Mouse (Mus musculus) lung, postnatal 0 days (tissue): ENCODE data around the gene Cnpy2. TPM values are rescaled to one million over a fixed set of nuclear protein-coding genes. Genes with fewer than 3 reads are reported as not detected.
A peak's percentile ranks its signal among the peaks of the same experiment; 100 is the strongest.

Experiments
- ATAC-seq: fragments of 200-750 bp; cut with Nextera tagmentation; 2 replicates; pipeline ENCODE4 v1.8.0; 2017; ENCODE audit warnings: moderate library complexity
- DNase-seq: peaks from one replicate; pipeline ENCODE4 v3.0.0-alpha.2; 2016; ENCODE audit warnings: low spot score
- H3K27ac ChIP-seq: fragments of 300-500 bp; sonication (generic); 2 replicates; pipeline ENCODE4 v1.5.1; 2014; ENCODE audit warnings: antibody characterized with exemption, mild to moderate bottlenecking, low read length, mixed read lengths
- H3K27me3 ChIP-seq: fragments of 300-500 bp; sonication (generic); replicated peaks from 2 replicates; pipeline ENCODE4 v1.6.1; 2014; ENCODE audit warnings: low read length, mixed read lengths; ENCODE audit not compliant: insufficient read depth
- H3K36me3 ChIP-seq: fragments of 300-500 bp; sonication (generic); 2 replicates; pipeline ENCODE4 v1.6.1; 2014; ENCODE audit warnings: low read length, mixed read lengths; ENCODE audit not compliant: insufficient read depth
- H3K4me1 ChIP-seq: fragments of 300-500 bp; sonication (generic); 2 replicates; pipeline ENCODE4 v1.6.1; 2014; ENCODE audit warnings: antibody characterized with exemption, low read depth, low read length, mixed read lengths; ENCODE audit not compliant: insufficient read depth
- H3K4me2 ChIP-seq: fragments of 300-500 bp; sonication (generic); replicated peaks from 2 replicates; pipeline ENCODE4 v1.6.1; 2014; ENCODE audit warnings: low read depth, mild to moderate bottlenecking, low read length, moderate library complexity, mixed read lengths
- H3K4me3 ChIP-seq: fragments of 300-500 bp; sonication (generic); 2 replicates; pipeline ENCODE4 v1.5.1; 2014; ENCODE audit warnings: low read depth, low read length
- H3K9ac ChIP-seq: fragments of 300-500 bp; sonication (generic); replicated peaks from 2 replicates; pipeline ENCODE4 v1.6.1; 2014; ENCODE audit warnings: low read depth, mild to moderate bottlenecking
- H3K9me3 ChIP-seq: fragments of 300-500 bp; sonication (generic); 2 replicates; pipeline ENCODE4 v1.6.1; 2016; ENCODE audit warnings: low read length, mixed read lengths
- CTCF ChIP-seq: IDR thresholded peaks from 2 replicates; pipeline ENCODE4 v1.5.1; 2016; ENCODE audit warnings: antibody characterized with exemption, mild to moderate bottlenecking
- EP300 ChIP-seq: IDR thresholded peaks from 2 replicates; pipeline ENCODE4 v1.6.1; 2016; ENCODE audit warnings: antibody characterized with exemption, mild to moderate bottlenecking, control low read depth
- WGBS: fragments of 180-500 bp; shearing (Covaris S2); extraction: QIAGEN DNeasy Blood & Tissue Kit; methylation state at CpG from one replicate; pipeline ENCODE4 v1.1.7; 2014; 5-methylcytosine and 5-hydroxymethylcytosine counted together
- polyA plus RNA-seq: library from polyadenylated mRNA; unstranded; fragments of >200 nt; fragmentation: Nextera tagmentation; extraction: Ambion mirVana; gene quantifications from 2 replicates; pipeline ENCODE4 v1.2.1, GENCODE M21; 2015

Gene Cnpy2
- polyA plus RNA-seq, 1 experiment from 2014 or later = 243 TPM

DNA sequence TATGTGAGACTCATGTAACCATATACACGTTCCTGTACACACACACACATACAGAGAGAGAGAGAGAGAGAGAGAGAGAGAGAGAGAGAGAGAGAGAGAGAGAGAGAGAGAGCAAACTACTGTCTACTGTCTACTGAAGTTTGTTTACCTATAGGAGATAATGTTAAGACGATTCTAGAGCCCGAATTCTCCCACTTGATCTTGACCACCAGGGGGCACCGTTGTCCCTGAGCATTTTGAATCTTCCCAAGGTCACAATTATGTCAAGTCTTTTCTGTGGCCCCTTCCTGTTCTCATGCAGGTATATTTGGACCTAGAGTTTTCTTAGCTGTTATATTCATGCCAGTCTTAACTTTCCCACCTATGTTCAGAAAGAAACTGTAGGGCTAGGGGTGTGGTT, 13.3 kb downstream of the Cnpy2 start:
- Histone ChIP-seq H3K36me3 (no peaks in the 10 kb centered on the region), H3K4me3 (no peak overlapping the region), H3K4me1 (peaks cover 5% of the 10 kb centered on the region; the same call in 1 of the 2 replicates), H3K4me2 (no peak overlapping the region), H3K27me3 (no peaks in the 10 kb centered on the region), H3K27ac (no peak overlapping the region), H3K9me3 (no peaks in the 10 kb centered on the region), H3K9ac (no peak overlapping the region)
- 0% methylated on average over 4 of the region's 4 CpGs for WGBS
- peak; percentile 86 for DNase-seq
- no peak for ATAC-seq
- TF ChIP-seq CTCF (peak; percentile 90), EP300 (no peak)

DNA sequence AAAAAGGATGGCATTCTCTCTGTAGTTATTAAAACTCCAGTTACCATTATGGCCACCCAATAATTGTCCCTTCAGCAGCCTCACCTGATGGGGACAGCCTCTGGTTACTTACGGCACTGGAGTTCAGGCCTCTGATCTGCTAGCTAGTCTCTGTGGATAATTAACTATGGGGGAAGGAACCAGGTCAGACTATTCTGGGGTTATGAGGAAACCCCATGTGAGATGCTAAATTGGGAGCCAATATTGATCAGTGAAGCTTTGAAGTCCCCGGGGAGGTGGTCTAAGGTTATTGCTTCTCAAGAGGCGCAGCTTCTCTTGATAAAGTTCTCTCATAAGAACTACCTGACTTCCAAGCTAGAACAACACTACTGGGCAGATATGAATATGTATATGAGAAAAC, 13.9 kb downstream of the Cnpy2 start:
- TF ChIP-seq EP300 (no peak), CTCF (no peak)
- Histone ChIP-seq H3K4me3 (no peak overlapping the region), H3K9ac (no peak overlapping the region), H3K4me2 (no peak overlapping the region), H3K27ac (no peak overlapping the region), H3K27me3 (no peaks in the 10 kb centered on the region), H3K36me3 (no peaks in the 10 kb centered on the region), H3K9me3 (no peaks in the 10 kb centered on the region), H3K4me1 (peaks cover 5% of the 10 kb centered on the region; the same call in 1 of the 2 replicates)
- DNase-seq (no peak), ATAC-seq (no peak)
- 91% methylated on average over 3 of the region's 3 CpGs for WGBS

DNA sequence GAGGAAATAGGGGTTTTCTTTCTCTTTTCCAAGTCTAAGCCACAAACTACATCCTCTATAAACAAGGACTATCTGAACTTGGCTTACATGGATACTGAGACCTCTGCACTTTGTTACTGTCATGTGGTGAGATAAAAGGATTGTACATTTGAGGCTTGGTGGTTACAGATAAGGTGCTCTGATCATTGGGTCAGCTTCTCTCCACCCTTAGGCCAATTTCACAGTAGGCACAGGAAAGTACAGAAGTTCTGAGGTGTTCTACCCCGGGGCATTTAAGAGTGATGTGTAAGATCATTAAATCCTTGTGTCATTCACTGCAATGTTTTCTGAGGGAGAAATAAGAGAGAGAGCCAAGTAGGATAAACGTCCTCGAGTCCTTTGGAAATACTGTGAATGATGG, 14.3 kb downstream of the Cnpy2 start:
- ATAC-seq (no peak), DNase-seq (no peak)
- Histone ChIP-seq H3K27me3 (no peaks in the 10 kb centered on the region), H3K4me2 (peak overlapping the region; percentile 89; the same call in 1 of the 2 replicates), H3K36me3 (no peaks in the 10 kb centered on the region), H3K4me3 (no peak overlapping the region), H3K9ac (no peak overlapping the region), H3K4me1 (peaks cover 5% of the 10 kb centered on the region; the same call in 1 of the 2 replicates), H3K27ac (no peak overlapping the region), H3K9me3 (no peaks in the 10 kb centered on the region)
- no peak for TF ChIP-seq EP300
- WGBS = 78% methylated on average over 3 of the region's 3 CpGs

DNA sequence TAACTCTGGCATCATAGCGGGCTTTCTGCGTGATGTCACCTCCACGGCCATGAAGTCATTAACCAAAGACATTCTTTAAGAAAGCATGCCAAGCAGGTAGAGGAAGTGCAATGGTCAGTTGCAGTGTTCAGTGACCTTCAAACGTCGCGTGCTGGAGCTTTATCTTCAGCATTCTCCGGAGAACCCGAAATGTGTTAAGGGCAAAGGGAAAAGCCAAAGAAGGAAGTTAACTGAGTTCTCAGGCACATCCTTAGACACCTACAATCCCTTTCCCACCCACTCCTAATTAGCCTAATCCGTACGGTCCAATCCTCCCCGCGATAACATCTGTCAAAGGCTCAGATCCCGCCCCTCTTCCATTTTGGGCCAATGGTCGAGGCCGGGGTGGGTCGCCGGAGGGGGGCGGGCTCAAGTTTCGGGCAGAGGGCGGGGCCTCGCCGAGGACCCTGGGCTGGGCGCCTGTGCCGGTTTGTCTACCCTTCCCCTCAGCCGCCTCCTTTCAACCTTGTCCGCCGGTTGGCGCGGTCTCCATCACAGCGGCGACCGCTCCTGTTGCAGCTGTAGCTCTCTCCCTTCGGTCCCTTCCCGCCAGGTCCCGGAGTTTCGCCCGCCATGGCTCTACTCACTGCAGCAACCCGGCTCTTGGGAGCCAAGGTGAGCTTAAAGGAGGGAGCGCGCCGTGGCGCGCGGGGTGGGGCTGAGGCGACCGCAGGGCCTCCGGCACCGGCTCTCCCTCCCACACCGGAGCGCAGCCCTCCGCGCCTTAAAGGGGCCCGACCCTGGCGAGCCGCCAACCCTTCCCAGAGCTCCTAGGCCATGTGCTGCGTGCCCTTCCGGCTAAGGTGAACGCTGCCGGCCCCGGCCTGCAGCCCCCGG, 15.3 kb downstream of the Cnpy2 start, which contains the start of gene Cs:
Gene Cs (plus strand): TSS at position 429 of the 876 bp plus-strand sequence.
- Histone ChIP-seq H3K9me3 (no peaks in the 10 kb centered on the region), H3K27me3 (no peaks in the 10 kb centered on the region), H3K36me3 (no peaks in the 10 kb centered on the region), H3K9ac (peak within 1 kb of the TSS; percentile 80), H3K27ac (peak within 1 kb of the TSS; percentile 92), H3K4me1 (peaks cover 5% of the 10 kb centered on the region; the same call in 1 of the 2 replicates), H3K4me3 (peak within 1 kb of the TSS; percentile 85), H3K4me2 (peak within 1 kb of the TSS; percentile 89)
- DNase-seq = peak; percentile 99
- TF ChIP-seq EP300 (peak; percentile 9; the same call in 1 of the 2 replicates), CTCF (0 out of 2 replicates have a peak, but pooled peaks have one; percentile 0)
- WGBS = under 1% methylated on average over 51 of the region's 61 CpGs
- ATAC-seq = peak; percentile 98

DNA sequence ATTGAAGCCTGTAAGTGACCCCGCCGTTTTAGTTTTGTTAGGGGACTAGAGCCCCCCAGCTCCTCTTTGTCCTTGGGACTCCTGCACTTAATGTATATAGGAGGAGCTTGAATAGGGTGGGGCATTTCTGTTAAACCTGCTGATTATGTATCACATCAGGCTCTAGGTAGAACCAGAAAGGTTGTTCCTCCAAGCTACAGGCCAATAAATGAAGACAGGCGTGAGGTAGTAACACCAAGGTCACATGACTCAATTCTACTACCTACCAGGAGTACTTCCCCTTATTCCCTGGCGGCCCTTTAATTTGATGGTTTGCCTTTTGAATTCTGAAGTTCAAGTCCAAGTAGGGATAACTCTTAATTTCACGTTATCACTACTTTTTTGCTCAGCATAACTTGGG, 16.2 kb downstream of the Cnpy2 start:
- no peak for TF ChIP-seq CTCF
- no peak for TF ChIP-seq EP300
- DNase-seq (peak; percentile 36), ATAC-seq (no peak)
- peak overlapping the region; percentile 85 for H3K4me3 ChIP-seq
- no peaks in the 10 kb centered on the region for H3K36me3 ChIP-seq
- WGBS = 11% methylated on average over 5 of the region's 5 CpGs
- peak overlapping the region; percentile 80 for H3K9ac ChIP-seq
- H3K4me2 ChIP-seq = peak overlapping the region; percentile 89
- no peaks in the 10 kb centered on the region for H3K9me3 ChIP-seq
- H3K27ac ChIP-seq = peak overlapping the region; percentile 92
- H3K4me1 ChIP-seq = peaks cover 5% of the 10 kb centered on the region; the same call in 1 of the 2 replicates
- H3K27me3 ChIP-seq = no peaks in the 10 kb centered on the region

DNA sequence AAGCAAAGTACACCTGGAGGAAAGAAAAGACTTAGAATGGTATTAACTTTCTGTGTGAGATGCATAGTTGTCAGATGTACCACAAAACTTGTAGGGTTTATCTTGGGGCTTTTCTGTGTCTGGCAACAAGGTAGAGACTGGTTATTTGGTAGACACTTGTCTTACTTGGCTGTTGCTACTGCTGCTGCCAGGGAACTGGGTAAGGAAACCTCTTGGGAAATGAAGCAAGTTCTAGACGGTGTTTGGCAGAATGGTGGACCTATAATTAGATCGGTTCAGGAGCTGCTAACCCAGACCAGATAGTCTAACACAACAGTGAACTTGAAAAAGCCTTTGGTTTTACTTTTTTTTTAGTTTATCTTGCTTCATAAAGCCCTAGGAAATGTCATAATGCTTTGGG, 16.7 kb downstream of the Cnpy2 start:
- Histone ChIP-seq H3K4me2 (no peak overlapping the region), H3K27me3 (no peaks in the 10 kb centered on the region), H3K27ac (no peak overlapping the region), H3K4me3 (no peak overlapping the region), H3K4me1 (peaks cover 5% of the 10 kb centered on the region; the same call in 1 of the 2 replicates), H3K9me3 (no peaks in the 10 kb centered on the region), H3K9ac (no peak overlapping the region), H3K36me3 (no peaks in the 10 kb centered on the region)
- ATAC-seq = no peak
- no peak for TF ChIP-seq EP300
- no peak for TF ChIP-seq CTCF
- no peak for DNase-seq
- WGBS = 56% methylated on average over 2 of the region's 2 CpGs
